ENCODE assay signal across 8 mouse cellular contexts in genomic region chr3:104219531-104220294, GRCm38 (mm10). TPM values are rescaled to one million over a fixed set of nuclear protein-coding genes. Genes with fewer than 3 reads are reported as not detected.
DNase-seq lines count a peak whose midpoint lies in the region; ATAC-seq and TF ChIP-seq lines count a peak whose summit lies in the region.

No protein-coding gene starts in this region.

- peak overlapping the region; percentile 68 for H3K4me3 ChIP-seq in forebrain, embryonic 16.5 days (replicated peaks; ENCODE audit: low read length)
- H3K4me3 ChIP-seq in layer of hippocampus, adult 2 months, result peak overlapping the region; percentile 81
- peak overlapping the region; percentile 71 for H3K4me3 ChIP-seq in lung, adult 2 months (replicated peaks; ENCODE audit: extremely low read depth, low read depth, low read length)

- H3K9ac ChIP-seq in forebrain, embryonic 16.5 days (replicated peaks; ENCODE audit: low read depth, low read length), result peak overlapping the region; percentile 77

- WGBS in forebrain, embryonic 16.5 days, result under 1% methylated on average over 98 of the region's 107 CpGs
- 1% methylated on average over 96 of the region's 107 CpGs for WGBS in lung, adult 2 months

- H3K36me3 ChIP-seq in forebrain, embryonic 16.5 days (ENCODE audit: control insufficient read depth, insufficient read depth), result no peaks in the 10 kb centered on the region

- TF ChIP-seq POLR2A in brain, embryonic 14.5 days (IDR thresholded peaks at IDR 0.05; ENCODE audit: borderline replicate concordance, extremely low read depth, insufficient read depth, insufficient read length, poor library complexity, severe bottlenecking), result no peak
- TF ChIP-seq POLR2A in lung, adult 2 months (IDR thresholded peaks at IDR 0.05; ENCODE audit: borderline replicate concordance, extremely low read depth, low read depth, low read length), result no peak

- TF ChIP-seq CTCF in brain, embryonic 14.5 days (IDR thresholded peaks at IDR 0.05; ENCODE audit: borderline replicate concordance, extremely low read depth, insufficient read depth, insufficient read length), result no peak
- TF ChIP-seq CTCF in layer of hippocampus, adult 2 months (conservative IDR thresholded peaks at IDR 0.05), result no peak
- no peak for TF ChIP-seq CTCF in lung, adult 2 months (IDR thresholded peaks at IDR 0.05; ENCODE audit: insufficient read depth, low read length)

- DNase-seq in CD4-positive, CD25-positive, alpha-beta regulatory T cell, adult 2 months (ENCODE audit: low read depth, low spot score), result peak; percentile 72
- DNase-seq in brain, embryonic 14.5 days (ENCODE audit: low read depth), result peak; percentile 58
- DNase-seq in heart, postnatal 36 days, result peak; percentile 53 to 72
- peak in 1 of 2 experiments; percentile 9 for DNase-seq in layer of hippocampus, adult 2 months (ENCODE audit: low spot score in 2 of 2)
- DNase-seq in lung, adult 2 months, result peak; percentile 69
- DNase-seq in ovary, postnatal 10 days (ENCODE audit: low spot score), result peak; percentile 15
- DNase-seq in thymus, postnatal 14 days, result peak; percentile 77

- intact Hi-C loops in heart, postnatal 36 days (cut with DNase I), result loop anchor here (5.0 to 10.0 kb wide), 6 partner anchors 55 to 305 kb away; partner anchors contain the start of gene Rsbn1

- peaks cover 13% of the 10 kb centered on the region for H3K4me1 ChIP-seq in forebrain, embryonic 16.5 days (replicated peaks; ENCODE audit: control insufficient read depth, insufficient read depth, low read length)
- H3K4me1 ChIP-seq in lung, adult 2 months (ENCODE audit: control insufficient read depth, insufficient read depth, low read length), result peaks cover 6% of the 10 kb centered on the region; the same call in 1 of the 2 replicates

- H3K27ac ChIP-seq in forebrain, embryonic 16.5 days (ENCODE audit: low read length), result peak overlapping the region; percentile 96
- peak overlapping the region; percentile 87 for H3K27ac ChIP-seq in layer of hippocampus, adult 2 months

- H3K4me2 ChIP-seq in forebrain, embryonic 16.5 days (ENCODE audit: low read length), result peak overlapping the region; percentile 88

- no peaks in the 10 kb centered on the region for H3K9me3 ChIP-seq in forebrain, embryonic 16.5 days (ENCODE audit: control insufficient read depth, low read length)

- H3K27me3 ChIP-seq in forebrain, embryonic 16.5 days (replicated peaks; ENCODE audit: control insufficient read depth, insufficient read depth, low read length), result no peaks in the 10 kb centered on the region

- ATAC-seq in forebrain, embryonic 16.5 days, result no peak

RNA-seq across cellular contexts. Expression of gene Magi3, which starts 0.5 kb away (rescaled TPM):
- 10.7 and 13.5 TPM in 2 replicates for polyA plus RNA-seq in brain, embryonic 14.5 days (2012; rRNA removed)
- 5.2 and 7.6 TPM in 2 replicates for polyA plus RNA-seq in forebrain, embryonic 16.5 days (2015; fragmentation: Nextera tagmentation; extraction: Ambion mirVana)
- total RNA-seq in heart, postnatal 36 days (2021), result 10 to 100 TPM; 27.0 to 42.0 TPM
- total RNA-seq in layer of hippocampus, adult 2 months (2021), result 10 to 100 TPM; 30.7 to 33.6 TPM
- 20.2 and 22.6 TPM in 2 replicates for polyA plus RNA-seq in lung, adult 2 months (2012; rRNA removed)
